Mouse (Mus musculus): ENCODE results near the gene Kif1c. TPM values are rescaled to one million over a fixed set of nuclear protein-coding genes. Genes with fewer than 3 reads are reported as not detected.

The Kif1c gene
- 18.0 and 20.3 TPM in 2 replicates for polyA plus RNA-seq (2012)

DNA sequence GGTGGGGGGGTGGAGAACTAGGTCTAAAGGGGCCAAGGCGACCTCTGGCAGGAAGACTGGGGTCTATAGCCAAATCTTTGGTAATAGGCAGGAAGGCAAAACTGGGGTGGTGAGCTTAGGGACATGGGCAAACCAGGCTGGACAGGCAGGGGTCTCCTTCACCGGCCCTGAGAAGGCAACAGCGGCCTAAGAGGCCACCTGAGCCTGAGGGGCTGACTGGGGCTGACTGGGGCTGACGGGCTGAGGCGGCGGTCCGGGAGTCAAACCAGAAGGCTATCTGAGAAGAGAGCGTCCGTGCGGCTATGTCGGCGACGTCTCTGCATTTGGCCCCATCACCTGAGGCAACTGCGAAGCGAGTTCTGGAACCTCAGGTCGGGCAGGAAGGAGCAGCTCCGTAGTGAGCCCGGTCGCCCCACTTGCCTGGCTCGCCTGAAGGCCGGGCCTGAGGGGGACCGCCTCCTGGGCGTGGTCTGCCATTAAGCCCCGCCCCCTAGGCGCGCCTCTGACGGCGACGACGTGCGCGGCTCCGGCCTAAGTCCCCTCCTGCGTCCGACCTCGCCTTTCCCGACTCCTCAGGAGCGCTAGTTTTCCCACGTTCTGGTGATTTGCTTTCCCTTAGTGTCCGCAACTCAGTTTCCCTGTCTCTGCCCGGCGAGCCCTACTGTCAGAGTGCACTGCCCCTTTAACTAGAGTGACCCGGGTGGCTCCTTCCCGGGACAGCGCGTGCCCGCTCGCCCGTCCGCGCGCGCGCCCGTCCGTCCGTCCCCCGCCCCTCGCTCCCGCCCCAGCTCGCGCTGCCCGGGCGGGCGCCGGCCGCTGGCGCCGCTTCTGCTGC lies at the start of gene Kif1c, which contains the start of gene Inca1:
Gene Kif1c (plus strand): TSS at position 827 of the 835 bp plus-strand sequence.
Gene Inca1 (minus strand): TSS at position 434 of the 835 bp plus-strand sequence.

DNA sequence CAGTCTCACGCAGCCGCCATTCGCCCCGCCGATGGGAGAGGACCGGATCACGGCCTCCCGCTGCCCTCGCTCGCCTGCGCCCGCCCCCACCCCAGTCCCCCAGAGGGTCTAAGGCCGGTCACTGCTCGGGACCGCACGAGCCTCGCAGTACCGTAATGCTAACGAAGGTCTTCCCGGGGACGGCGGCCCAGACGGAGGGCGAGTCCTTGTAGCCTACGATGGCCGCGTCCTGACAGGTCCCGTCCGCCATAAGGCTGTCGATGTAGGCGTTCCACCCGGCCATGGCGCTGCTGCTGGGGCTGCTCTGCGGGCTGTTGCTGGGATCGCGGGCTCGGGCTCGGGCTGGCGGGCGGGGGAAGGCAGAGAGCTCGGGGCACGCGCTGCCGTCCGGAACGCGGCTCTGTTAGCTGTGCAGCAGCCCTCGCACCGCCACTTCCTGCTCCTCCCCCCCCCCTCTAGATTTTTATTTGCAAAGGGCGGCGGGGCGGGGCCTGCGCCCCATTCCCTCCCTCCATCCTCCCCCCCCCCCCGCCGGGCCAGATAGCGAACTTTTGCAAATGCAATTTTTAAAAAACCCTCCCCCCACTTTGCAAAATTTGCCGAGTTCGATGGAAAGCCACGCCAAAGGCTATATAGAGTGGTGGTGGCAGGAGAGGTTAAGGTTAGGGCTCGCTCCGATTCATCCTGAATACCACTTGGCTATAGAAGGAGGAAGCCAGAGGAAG lies 46.0 kb upstream of the Kif1c start, which contains the start of gene Pfn1:
Gene Pfn1 (minus strand): TSS at position 447 of the 725 bp plus-strand sequence.

DNA sequence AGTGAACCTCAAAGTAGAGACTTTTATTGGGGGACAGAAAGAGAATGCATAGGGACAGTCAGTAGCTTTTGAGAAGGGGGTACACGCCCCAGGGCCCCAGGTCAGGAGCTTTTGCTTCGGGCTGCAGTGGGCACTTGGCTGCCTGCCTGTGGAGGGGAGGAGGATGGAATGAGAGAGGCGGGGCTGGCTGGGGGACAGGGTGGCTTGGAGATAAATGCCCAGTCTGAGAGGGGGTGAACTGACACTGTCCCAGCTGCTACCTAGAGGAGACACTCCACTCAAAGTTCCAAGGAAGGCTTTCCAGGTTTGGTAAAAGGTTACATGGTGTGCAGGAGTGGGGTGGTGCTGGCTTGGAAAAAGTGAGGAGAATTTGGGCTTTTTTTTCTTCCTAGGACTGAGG lies 43.4 kb upstream of the Kif1c start, which contains the start of gene Eno3:
Gene Eno3 (plus strand): TSS at position 239 of the 400 bp plus-strand sequence.

DNA sequence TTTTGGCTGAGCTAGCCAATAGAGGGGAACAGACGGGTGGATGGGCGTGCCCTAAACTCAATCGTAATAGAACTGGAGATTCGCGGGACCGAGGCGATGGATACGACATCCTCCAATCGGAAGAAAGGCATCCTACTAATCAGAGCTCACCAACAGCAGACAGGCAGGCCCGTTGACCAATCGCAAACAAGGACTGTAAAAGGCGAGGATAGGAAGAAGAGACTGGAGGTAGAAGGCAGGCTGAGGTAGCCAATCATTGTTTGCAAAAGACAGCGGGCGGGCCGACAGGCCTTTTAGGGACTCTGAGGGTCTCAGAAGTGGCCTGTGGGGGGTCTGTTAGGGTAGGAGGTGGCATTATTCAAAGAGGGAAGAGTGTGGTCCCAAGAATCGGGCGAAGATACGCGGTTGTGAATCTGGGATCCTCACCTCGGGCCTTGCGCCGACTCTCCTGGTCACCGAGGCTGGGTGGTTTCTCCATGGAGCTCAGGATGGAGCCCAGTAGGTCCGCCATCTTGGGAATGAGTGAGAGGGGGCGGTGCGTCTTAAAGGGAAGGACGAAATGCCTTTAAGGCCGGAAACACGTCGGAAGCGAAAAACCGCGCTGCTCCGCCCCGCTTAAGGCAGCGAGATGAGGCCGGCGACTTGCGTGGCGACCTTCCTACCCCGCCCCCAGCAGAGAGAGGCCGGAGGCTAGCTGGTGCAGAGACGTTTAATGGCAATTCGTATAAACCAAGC lies 31.4 kb upstream of the Kif1c start, which contains the start of gene Spag7:
Gene Spag7 (minus strand): TSS at position 646 of the 735 bp plus-strand sequence.

DNA sequence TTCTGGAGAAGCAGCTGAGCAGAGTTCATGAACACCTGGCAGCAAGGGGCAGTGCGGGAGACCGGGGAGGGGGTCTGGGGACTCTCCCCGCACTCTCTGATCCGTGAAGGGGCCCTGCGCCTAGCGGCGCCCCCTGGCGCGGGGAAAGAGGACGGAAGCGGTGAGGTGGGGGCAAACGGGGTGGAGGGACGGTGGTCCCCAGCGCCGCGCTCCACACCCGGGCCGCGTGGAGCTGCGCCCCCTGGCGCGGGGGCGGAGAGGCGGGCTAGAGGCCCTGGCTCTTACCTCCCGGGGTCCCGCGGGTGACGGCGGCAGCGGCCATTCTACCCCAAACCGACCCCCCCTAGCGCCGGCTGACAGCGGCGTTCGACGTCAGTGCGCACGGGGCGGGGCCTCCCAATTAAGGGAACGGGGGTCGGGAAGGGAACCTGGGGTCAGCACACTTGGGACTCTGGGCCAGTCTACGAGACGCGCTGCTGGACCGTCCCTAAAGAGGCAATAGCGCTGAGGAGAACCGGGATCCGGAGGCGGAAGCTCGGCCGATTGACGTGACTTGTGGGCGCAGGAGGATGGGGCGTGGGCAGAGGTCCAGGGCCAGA lies 12.6 kb upstream of the Kif1c start, which contains the start of gene Camta2:
Gene Camta2 (minus strand): TSS at position 505 of the 599 bp plus-strand sequence.

DNA sequence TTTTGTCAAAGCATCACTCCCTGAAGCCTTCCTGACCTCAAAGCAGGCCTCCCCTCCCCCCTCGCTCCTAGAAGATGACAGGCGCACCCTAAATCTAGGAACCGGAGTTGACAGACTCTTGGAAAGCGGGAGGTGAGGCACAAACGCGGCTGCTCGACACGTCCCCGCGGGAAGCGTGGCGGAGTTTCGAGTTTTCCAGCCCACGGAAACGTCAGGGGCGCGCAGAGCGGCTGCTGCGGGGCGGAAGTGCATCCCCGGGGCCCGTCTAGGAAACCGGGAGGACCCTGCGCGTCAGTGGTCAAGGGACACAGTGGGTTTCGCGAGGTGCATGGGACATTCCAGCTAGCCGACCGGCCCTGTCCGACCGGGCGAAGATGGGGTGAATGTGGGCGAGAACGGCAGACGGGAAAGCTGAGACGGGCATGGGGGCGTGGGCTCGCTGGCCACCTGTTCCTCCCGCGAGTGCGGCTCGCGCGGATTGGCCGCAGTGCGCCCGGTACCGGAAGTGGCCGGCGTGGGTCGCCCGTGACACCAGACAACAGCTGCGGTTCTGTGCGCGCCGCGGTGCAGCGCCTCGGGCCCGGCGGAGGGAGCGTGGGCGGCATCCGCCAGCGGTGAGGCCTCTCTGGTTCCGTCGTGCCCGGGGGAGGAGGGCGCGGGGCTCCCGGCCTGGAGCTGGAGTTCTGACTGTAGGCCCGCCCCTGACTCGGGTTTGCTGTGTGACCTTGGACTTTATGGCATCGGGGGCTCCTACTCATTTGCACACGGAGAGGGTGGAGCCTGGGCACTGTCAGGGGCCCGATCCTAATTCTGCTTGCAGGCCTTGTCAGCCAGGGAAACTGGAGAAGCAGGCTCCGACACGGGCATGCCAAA lies 63.8 kb downstream of the Kif1c start, which contains the start of gene Zfp3:
Gene Zfp3 (plus strand): TSS at position 274 of the 873 bp plus-strand sequence.

Other genes with a start within 250 kb of the Kif1c start
- 24.9 and 28.5 TPM in 2 replicates for gene Med11, start 248.6 kb upstream of the Kif1c start, polyA plus RNA-seq (2012)
- gene Zmynd15, start 241.1 kb upstream of the Kif1c start, polyA plus RNA-seq (2012) = 0.09 and 0.15 TPM in 2 replicates
- gene Cxcl16, start 240.6 kb upstream of the Kif1c start, polyA plus RNA-seq (2012) = 1.6 and 1.8 TPM in 2 replicates
- gene Tm4sf5, start 195.3 kb upstream of the Kif1c start, polyA plus RNA-seq (2012) = 0.42 TPM in 1 of 2 replicates, not detected in the other
- gene Vmo1, start 185.9 kb upstream of the Kif1c start, polyA plus RNA-seq (2012) = not detected in 2 replicates
- gene Gltpd2, start 181.4 kb upstream of the Kif1c start, polyA plus RNA-seq (2012) = not detected in 2 replicates
- gene Psmb6, start 175.2 kb upstream of the Kif1c start, polyA plus RNA-seq (2012) = 185 and 211 TPM in 2 replicates
- not detected in 2 replicates for gene Gm40193, start 167.6 kb upstream of the Kif1c start, polyA plus RNA-seq (2012)
- gene Pld2, start 160.5 kb upstream of the Kif1c start, polyA plus RNA-seq (2012) = 1.1 TPM in 2 replicates
- 117 and 179 TPM in 2 replicates for gene Mink1, start 137.7 kb upstream of the Kif1c start, polyA plus RNA-seq (2012)
- 0.17 TPM in 1 of 2 replicates, not detected in the other for gene 4930544D05Rik, start 84.7 kb upstream of the Kif1c start, polyA plus RNA-seq (2012)
- gene Chrne, start 81.3 kb upstream of the Kif1c start, polyA plus RNA-seq (2012) = 1.0 and 1.2 TPM in 2 replicates
- gene Gp1ba, start 61.4 kb upstream of the Kif1c start, polyA plus RNA-seq (2012) = 3.5 and 6.6 TPM in 2 replicates
- 78.2 and 81.9 TPM in 2 replicates for gene Rnf167, start 53.3 kb upstream of the Kif1c start, polyA plus RNA-seq (2012)
- 60.3 and 74.3 TPM in 2 replicates for gene Slc25a11, start 53.1 kb upstream of the Kif1c start, polyA plus RNA-seq (2012)
- gene Pfn1, start 45.9 kb upstream of the Kif1c start, polyA plus RNA-seq (2012) = 3,087 and 3,292 TPM in 2 replicates
- gene Eno3, start 43.3 kb upstream of the Kif1c start, polyA plus RNA-seq (2012) = 3.1 and 4.0 TPM in 2 replicates
- gene Spag7, start 31.1 kb upstream of the Kif1c start, polyA plus RNA-seq (2012) = 143 and 161 TPM in 2 replicates
- gene Camta2, start 12.4 kb upstream of the Kif1c start, polyA plus RNA-seq (2012) = 24.6 and 31.2 TPM in 2 replicates
- not detected in 2 replicates for gene Inca1, start 393 bp upstream of the Kif1c start, polyA plus RNA-seq (2012)
- gene Zfp3, start 63.7 kb downstream of the Kif1c start, polyA plus RNA-seq (2012) = 1.4 and 1.6 TPM in 2 replicates
- not detected in 2 replicates for gene Scimp, start 112.0 kb downstream of the Kif1c start, polyA plus RNA-seq (2012)
- 14.1 and 14.7 TPM in 2 replicates for gene Rabep1, start 144.2 kb downstream of the Kif1c start, polyA plus RNA-seq (2012)

All from megakaryocyte-erythroid progenitor cell, adult 5 weeks (primary cell).